Mouse (Mus musculus): ENCODE measurements around the gene Vmac. TPM values are rescaled to one million over a fixed set of nuclear protein-coding genes. Genes with fewer than 3 reads are reported as not detected.

Vmac gene
- 15.6 and 19.5 TPM in 2 replicates for polyA plus RNA-seq (2015; fragmentation: Nextera tagmentation; extraction: Ambion mirVana)

DNA sequence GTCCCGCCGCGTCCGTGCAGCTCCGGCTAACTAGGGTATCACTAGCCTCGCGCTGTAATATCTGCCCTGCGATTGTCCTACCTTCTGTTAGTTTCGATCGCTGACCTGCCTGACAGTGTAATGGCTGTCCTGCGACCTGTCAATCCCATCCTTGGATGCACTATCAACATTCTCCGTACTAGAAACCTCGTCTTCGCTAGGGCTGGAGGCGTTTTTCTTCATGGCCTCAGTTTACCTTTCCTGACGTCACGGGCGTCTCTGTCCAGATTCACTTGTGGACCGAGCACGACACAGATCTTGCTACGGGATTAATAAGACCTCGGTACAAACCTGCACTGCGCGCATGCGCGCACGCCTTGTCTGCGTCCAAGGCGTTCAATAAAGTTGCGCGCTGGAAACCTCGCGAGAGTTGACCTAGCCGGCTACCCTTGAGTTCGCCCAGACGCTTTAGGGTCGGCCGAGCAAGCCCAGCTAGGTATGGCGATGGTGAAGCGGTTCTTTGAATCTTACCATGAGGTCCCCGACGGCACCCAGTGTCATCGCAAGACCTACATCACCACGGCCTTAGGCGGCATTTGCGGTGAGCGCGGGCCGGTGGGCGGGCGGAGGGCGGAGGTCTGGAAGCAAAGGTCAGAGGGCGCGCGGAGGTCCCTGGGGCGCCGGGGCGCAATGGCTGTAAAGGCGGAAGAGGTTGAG is at the start of gene Vmac, which contains the start of gene Ndufa11:
Vmac (minus strand) TSS at position 660 of the 696 bp plus-strand sequence.
Ndufa11 (plus strand) TSS at position 405 of the 696 bp plus-strand sequence.
- peak within 1 kb of the TSS; percentile 89 for H3K4me2 ChIP-seq
- peak within 1 kb of the TSS; percentile 95 for H3K4me3 ChIP-seq (replicated peaks)
- WGBS = under 1% methylated on average over 59 of the region's 59 CpGs
- H3K27ac ChIP-seq = peak within 1 kb of the TSS; percentile 89
- peaks cover 46% of the 10 kb centered on the region for H3K4me1 ChIP-seq
- H3K9ac ChIP-seq = peak within 1 kb of the TSS; percentile 90
- no peaks in the 10 kb centered on the region for H3K9me3 ChIP-seq (replicated peaks)
- no peaks in the 10 kb centered on the region for H3K27me3 ChIP-seq
- peaks cover 27% of the 10 kb centered on the region for H3K36me3 ChIP-seq
- ATAC-seq (replicated peaks; ENCODE audit: low FRiP score) = peak; percentile 75

DNA sequence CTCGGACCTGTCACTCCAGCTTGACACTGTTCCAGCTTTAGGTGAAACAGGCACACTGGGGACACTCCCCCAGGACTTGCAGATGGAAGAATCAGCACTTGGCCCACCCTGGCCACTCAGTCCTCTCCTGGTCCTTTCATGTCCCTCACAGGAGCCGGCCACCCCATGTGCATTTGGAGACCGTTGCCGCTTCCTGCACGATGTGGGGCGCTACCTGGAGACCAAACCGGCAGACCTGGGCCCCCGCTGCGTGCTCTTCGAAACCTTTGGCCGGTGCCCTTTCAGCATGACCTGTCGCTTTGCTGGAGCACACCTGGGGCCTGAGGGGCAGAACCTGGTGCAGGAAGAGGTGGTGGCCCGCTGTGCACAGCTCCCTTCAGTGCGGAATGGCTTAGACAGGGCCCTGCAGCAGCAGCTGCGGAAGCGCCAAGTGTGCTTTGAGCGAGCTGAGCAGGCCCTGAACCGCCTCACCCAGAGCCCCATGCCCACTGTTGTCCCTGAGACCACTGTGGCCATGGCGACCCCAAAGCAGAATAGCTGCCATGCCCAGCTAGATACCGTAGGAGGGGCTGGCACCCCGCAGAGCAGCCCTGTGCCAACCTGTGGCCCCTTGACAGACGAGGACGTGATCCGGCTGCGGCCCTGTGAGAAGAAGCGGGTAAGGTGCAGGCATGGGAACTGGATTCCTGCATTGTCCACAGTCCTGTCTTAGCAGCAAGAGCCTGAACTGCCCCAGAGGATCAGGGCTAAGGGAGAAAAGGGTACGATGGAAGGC is 49.0 kb upstream of the Vmac start:
- Histone ChIP-seq H3K9ac (no peak overlapping the region), H3K4me2 (no peak overlapping the region), H3K36me3 (peaks cover 52% of the 10 kb centered on the region), H3K27ac (no peak overlapping the region), H3K4me1 (peaks cover 27% of the 10 kb centered on the region), H3K9me3 (replicated peaks) (no peaks in the 10 kb centered on the region), H3K4me3 (replicated peaks) (no peak overlapping the region), H3K27me3 (no peaks in the 10 kb centered on the region)
- no peak for ATAC-seq (replicated peaks; ENCODE audit: low FRiP score)
- 95% methylated on average over 27 of the region's 27 CpGs for WGBS

DNA sequence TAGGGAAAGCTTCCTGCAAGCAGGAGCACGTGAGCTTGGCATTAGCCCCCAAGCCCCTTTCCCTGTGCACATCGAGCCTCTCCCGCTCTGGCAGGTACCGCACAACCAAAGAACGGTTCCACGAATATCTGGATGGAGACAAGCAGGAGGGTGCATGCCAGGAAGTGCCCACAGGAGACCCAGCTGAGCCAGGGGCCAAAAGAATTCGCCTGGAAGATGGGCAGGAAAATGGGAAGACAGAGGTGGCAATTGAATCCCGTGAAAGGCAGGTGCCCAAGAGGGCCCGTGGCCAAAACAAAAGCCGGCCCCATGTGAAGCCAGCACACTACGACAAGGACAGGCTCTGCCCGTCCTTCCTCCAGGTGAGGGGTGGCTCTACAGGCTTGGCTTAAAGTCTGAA is 47.6 kb upstream of the Vmac start:
- Histone ChIP-seq H3K4me2 (peak overlapping the region; percentile 82), H3K27ac (peak overlapping the region; percentile 99), H3K9ac (peak overlapping the region; percentile 75), H3K27me3 (peaks cover 2% of the 10 kb centered on the region; the same call in 1 of the 2 replicates), H3K9me3 (replicated peaks) (no peaks in the 10 kb centered on the region), H3K4me1 (peaks cover 31% of the 10 kb centered on the region), H3K4me3 (replicated peaks) (peak overlapping the region; percentile 89), H3K36me3 (peaks cover 43% of the 10 kb centered on the region)
- ATAC-seq (replicated peaks; ENCODE audit: low FRiP score) = no peak
- WGBS = 50% methylated on average over 12 of the region's 12 CpGs

DNA sequence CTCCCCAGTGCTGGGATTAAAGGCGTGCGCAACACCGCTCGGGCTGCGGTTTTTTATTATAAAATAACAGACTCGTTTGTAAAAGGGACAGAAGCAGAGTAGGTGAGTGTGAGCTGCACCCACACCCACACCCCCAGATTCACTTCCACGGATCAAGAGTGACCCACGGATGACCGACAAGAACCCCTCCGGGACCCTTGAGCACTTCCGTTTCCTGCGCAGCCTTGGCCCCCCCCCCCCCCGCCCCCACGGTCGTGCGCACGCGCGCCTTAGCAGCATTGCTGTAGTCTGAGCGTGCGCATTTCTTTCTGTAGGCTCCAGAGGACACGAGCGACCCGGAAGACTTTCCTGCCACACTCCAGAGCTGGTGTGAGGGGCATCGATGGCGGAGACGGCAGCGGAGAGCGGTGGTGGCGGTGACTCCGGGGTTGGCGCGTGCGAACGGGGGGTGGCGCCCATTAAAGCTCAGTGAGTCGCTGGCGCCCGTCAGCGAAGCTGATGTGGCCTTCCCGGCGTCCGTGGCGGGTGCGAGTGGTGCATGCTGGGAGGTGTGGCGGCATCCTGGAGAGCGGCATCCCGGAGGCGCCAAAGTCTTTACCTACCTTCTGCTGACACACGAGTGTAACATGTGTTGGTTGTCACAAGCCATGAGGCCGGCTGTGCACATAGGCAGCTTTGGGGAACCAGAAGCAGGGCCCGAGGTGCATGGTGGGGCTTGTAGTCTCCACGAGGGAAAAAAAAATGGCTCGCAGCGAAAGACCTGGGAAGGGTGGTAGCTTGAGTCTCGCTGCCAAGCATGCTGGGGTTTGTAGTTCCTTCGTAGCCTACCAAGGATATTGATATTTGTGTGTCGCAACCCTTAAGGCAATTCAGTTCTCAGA is 46.9 kb upstream of the Vmac start, which contains the start of gene Dus3l:
Dus3l (plus strand) TSS at position 284 of the 881 bp plus-strand sequence.
- Histone ChIP-seq H3K27me3 (peaks cover 6% of the 10 kb centered on the region; the same call in 1 of the 2 replicates), H3K9me3 (replicated peaks) (no peaks in the 10 kb centered on the region), H3K36me3 (peaks cover 36% of the 10 kb centered on the region), H3K4me2 (peak within 1 kb of the TSS; percentile 82), H3K9ac (peak within 1 kb of the TSS; percentile 75), H3K4me3 (replicated peaks) (peak within 1 kb of the TSS; percentile 89), H3K27ac (peak within 1 kb of the TSS; percentile 99), H3K4me1 (peaks cover 31% of the 10 kb centered on the region)
- WGBS = 1% methylated on average over 58 of the region's 58 CpGs
- peak; percentile 80 for ATAC-seq (replicated peaks; ENCODE audit: low FRiP score)

DNA sequence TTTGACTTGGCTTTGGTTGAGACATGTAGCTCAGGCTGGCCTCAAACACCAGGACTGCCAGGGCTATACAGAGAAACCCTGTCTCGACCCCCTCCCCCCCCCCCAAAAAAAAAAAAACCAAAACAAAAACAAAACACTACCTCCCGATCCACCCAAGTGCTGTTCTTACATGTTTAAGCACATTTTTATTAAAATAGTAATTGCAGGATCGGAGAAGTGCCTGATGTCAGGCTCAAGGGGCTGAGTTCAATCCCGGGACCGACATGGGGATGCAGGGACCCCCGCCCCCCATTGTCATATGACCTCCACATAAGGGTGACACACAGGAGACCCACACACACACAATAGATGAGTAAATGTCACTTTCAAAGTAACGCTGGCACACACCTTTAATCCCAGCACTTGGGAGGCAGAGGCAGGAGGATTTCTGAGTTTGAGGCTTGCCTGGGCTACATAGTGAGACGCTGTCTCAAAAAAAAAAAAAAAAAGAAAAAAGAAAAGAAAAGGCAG is 46.0 kb upstream of the Vmac start:
- Histone ChIP-seq H3K36me3 (peaks cover 26% of the 10 kb centered on the region), H3K4me1 (peaks cover 31% of the 10 kb centered on the region), H3K4me3 (replicated peaks) (peak overlapping the region; percentile 89), H3K9me3 (replicated peaks) (no peaks in the 10 kb centered on the region), H3K27ac (peak overlapping the region; percentile 99), H3K9ac (0 out of 2 replicates have a peak overlapping the region, but pooled peaks have one; percentile 75), H3K4me2 (peak overlapping the region; percentile 82), H3K27me3 (peaks cover 6% of the 10 kb centered on the region; the same call in 1 of the 2 replicates)
- ATAC-seq (replicated peaks; ENCODE audit: low FRiP score) = no peak
- 77% methylated on average over 8 of the region's 8 CpGs for WGBS

DNA sequence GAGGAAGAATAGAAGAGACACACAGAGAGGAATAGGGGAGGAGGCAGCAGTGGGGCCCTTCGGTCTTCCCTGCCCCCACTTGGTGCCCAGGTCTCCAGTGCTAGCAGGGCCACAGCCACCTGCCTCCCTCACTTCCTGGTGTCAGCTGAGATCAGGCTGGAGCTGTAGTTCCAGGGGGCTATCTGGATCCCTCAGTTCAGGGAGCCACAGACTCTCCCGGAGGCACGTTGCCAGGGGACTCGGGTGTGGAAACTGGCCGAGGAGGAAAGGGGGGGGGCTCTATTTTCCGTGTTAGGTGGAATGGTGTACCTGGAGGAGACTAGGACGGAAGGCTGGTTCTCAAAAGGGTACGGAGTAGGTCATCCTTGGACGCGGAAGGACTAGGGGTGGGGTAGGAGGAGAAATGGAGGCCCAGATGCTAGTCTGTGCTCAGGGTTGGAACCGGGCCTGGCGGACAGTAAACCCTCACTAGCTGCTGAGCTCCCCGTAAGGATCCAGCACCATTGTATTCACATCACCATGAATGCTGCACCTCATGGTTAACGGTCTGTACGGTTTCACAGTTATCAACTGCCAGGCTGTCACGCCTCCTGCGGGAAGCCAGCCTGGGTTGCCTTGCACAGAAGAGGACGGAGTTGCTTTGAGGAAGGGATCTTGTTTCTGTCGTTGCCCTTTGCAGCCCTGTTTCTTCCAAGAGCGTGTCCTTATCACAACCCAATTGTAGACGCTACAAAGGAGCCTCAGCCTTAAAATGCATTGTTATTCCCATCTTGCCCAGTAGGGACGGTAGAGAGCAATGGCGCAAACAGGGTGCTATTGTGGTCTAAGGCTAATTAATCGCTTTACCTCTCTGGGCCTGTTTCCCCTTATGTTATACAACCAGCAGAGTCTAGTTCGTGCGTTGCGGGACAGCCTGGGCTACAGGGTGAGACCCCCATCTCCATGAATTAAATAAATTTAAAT is 45.2 kb upstream of the Vmac start:
- 0 out of 2 replicates have a peak overlapping the region, but pooled peaks have one; percentile 88 for H3K4me2 ChIP-seq
- H3K27me3 ChIP-seq = peaks cover 6% of the 10 kb centered on the region; the same call in 1 of the 2 replicates
- H3K4me1 ChIP-seq = peaks cover 34% of the 10 kb centered on the region
- ATAC-seq (replicated peaks; ENCODE audit: low FRiP score) = no peak
- H3K27ac ChIP-seq = peak overlapping the region; percentile 80
- H3K9me3 ChIP-seq (replicated peaks) = no peaks in the 10 kb centered on the region
- 53% methylated on average over 27 of the region's 27 CpGs for WGBS
- H3K36me3 ChIP-seq = peaks cover 19% of the 10 kb centered on the region
- H3K9ac ChIP-seq = peak overlapping the region; percentile 50; the same call in 1 of the 2 replicates
- no peak overlapping the region; the same call in 1 of the 2 replicates for H3K4me3 ChIP-seq (replicated peaks)

DNA sequence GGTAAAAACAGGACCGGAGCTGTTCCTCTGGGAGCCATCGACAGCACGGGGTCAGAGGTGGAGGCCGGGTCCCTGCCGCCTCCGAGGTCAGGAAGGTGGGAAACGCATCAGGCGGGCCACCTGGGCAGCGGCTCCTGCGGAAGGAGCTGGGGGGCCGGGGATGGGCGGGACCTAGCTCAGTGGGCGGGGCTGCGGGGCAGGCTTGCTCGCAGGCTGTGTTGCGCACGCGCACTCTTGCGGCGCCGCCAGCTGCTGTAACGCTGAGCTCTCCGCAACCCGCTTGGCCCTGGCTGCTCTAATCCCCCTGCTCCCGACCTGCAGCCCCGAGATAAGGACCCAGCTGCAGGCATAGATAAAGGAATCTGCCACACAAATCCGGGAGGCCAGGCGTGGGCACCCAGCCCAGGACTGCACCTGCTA is 44.2 kb upstream of the Vmac start:
- peaks cover 45% of the 10 kb centered on the region for H3K4me1 ChIP-seq
- peak overlapping the region; percentile 80 for H3K27ac ChIP-seq
- H3K9ac ChIP-seq = peak overlapping the region; percentile 50
- ATAC-seq (replicated peaks; ENCODE audit: low FRiP score) = peak; percentile 17
- peaks cover 8% of the 10 kb centered on the region for H3K36me3 ChIP-seq
- peaks cover 13% of the 10 kb centered on the region for H3K27me3 ChIP-seq
- H3K9me3 ChIP-seq (replicated peaks) = no peaks in the 10 kb centered on the region
- 0% methylated on average over 27 of the region's 28 CpGs for WGBS
- H3K4me3 ChIP-seq (replicated peaks) = peak overlapping the region; percentile 52
- peak overlapping the region; percentile 88 for H3K4me2 ChIP-seq

DNA sequence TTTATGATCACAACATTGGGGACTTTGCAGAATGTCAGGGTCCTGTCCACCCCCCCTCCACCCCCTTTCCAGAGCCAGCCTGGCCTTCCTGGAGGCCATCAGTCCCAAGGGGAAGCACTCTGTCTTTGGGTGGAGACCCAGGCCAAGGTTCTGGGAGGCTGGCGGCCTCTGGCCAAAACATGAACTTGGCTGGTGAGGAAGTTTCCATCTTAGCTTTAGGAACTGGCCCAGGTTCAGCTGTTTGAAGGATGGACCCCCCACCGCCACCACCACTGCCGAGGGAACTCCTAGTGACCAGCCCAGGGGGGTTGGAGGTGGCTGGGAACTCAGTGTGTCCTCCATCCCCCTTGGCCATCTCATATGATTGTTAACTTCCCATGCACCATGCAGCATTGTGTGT is 43.3 kb upstream of the Vmac start:
- no peak overlapping the region for H3K9ac ChIP-seq
- 62% methylated on average over 3 of the region's 3 CpGs for WGBS
- no peak overlapping the region for H3K4me2 ChIP-seq
- H3K9me3 ChIP-seq (replicated peaks) = no peaks in the 10 kb centered on the region
- ATAC-seq (replicated peaks; ENCODE audit: low FRiP score) = no peak
- H3K36me3 ChIP-seq = no peaks in the 10 kb centered on the region
- peaks cover 22% of the 10 kb centered on the region for H3K27me3 ChIP-seq
- H3K4me3 ChIP-seq (replicated peaks) = no peak overlapping the region
- no peak overlapping the region for H3K27ac ChIP-seq
- peaks cover 49% of the 10 kb centered on the region for H3K4me1 ChIP-seq

DNA sequence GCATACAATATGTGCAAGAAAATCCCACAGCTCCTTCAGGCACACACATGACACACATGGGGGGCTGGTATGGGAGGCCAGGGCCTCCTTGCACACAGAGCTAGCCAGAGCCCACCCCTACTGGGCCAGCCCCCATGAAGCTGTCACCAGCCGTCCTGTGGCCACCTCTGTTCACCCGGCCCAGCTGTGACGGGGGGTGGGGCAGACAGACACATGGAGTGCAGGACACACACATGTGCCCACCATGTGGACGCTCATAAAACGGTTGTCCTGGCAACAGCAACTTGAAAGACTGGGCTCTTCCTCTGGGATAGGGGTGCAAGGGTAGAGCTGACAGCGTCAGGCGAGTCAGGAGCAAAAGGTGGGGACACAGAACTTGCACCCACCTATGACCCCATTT is 41.4 kb upstream of the Vmac start:
- H3K4me3 ChIP-seq (replicated peaks) = no peak overlapping the region
- H3K9me3 ChIP-seq (replicated peaks) = no peaks in the 10 kb centered on the region
- peaks cover 41% of the 10 kb centered on the region for H3K27me3 ChIP-seq
- 36% methylated on average over 7 of the region's 7 CpGs for WGBS
- H3K4me2 ChIP-seq = no peak overlapping the region
- no peak for ATAC-seq (replicated peaks; ENCODE audit: low FRiP score)
- H3K27ac ChIP-seq = no peak overlapping the region
- H3K36me3 ChIP-seq = no peaks in the 10 kb centered on the region
- H3K4me1 ChIP-seq = peaks cover 50% of the 10 kb centered on the region
- no peak overlapping the region for H3K9ac ChIP-seq

DNA sequence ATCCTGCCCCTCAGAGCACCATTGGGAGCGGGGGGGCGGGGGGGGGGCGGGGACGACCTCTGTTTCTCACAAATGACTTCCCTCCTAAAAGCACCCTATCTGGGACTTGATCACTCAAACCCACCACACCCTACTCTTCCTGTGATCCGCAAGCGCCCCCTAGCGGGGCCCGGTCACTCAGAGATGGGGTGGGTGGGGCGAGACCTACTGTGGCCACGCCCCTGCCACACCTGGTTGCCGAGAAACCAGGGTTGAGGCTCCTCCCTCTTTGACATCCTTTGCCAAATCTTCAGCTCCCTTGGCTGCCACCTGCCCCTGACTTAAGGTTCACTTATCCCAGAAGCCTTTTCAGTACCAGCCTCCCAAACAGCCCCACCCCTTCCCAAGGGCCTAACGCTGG is 40.3 kb upstream of the Vmac start:
- Histone ChIP-seq H3K27me3 (peaks cover 52% of the 10 kb centered on the region), H3K27ac (no peak overlapping the region), H3K4me1 (peaks cover 54% of the 10 kb centered on the region), H3K9me3 (replicated peaks) (no peaks in the 10 kb centered on the region), H3K36me3 (no peaks in the 10 kb centered on the region), H3K9ac (no peak overlapping the region), H3K4me3 (replicated peaks) (no peak overlapping the region), H3K4me2 (peak overlapping the region; percentile 99)
- 0 out of 2 replicates have a peak, but pooled peaks have one; percentile 7 for ATAC-seq (replicated peaks; ENCODE audit: low FRiP score)
- 5% methylated on average over 12 of the region's 12 CpGs for WGBS

Measured in kidney, embryonic 15.5 days (tissue).